Mouse (Mus musculus): ENCODE data around the gene Mfrp.
"Not testable (repeated sequence)": the region's sequence is repeated elsewhere in the genome, so short reads cannot be mapped to it uniquely, and the experiment has no call there.

Gene Mfrp

DNA sequence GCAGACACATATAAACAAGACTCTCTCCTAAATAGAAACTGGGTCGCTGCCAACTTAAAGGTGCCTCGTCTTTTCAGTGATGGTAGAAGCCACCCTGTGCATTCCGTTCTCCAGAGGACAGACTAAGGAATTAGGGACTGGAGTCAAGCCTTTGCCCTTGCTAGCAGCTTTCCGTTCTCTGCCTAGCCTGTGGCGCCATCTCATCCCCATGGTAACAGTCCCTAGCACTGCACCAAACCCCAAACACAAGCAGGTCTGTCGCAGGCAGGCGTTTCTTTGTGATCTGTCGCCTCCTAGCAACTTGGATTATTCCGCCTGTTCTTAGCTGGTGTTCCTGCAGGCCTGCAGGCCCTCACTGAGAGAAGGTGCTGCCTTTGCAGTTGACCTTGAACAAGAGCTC lies 5.0 kb upstream of the Mfrp start:
- peak; percentile 73 to 84 for DNase-seq (ENCODE audit: inconsistent age in 2 of 2, low spot score in 1 of 2)

DNA sequence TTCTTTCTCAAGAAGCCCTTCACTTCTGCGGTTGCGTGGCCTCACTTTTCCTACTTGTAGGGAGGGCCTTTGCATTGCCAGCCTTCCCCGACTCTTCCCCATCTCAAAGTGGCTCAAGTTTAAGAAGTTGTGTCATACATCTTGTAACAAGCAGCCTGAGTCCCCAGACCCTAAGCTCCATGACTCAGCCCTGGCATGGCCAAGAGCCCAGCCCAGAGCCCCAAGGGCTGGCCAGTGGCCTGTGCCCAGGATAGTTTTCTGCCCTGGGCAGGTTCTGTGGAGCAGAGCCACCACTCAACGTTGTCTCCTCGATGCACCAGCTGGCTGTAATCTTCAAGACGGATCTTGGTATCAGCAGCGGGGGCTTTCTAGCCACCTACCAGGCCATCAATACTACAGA lies 3.4 kb downstream of the Mfrp start:
- peak in 1 of 2 experiments; percentile 57 for DNase-seq (ENCODE audit: inconsistent age in 2 of 2, low spot score in 1 of 2)

DNA sequence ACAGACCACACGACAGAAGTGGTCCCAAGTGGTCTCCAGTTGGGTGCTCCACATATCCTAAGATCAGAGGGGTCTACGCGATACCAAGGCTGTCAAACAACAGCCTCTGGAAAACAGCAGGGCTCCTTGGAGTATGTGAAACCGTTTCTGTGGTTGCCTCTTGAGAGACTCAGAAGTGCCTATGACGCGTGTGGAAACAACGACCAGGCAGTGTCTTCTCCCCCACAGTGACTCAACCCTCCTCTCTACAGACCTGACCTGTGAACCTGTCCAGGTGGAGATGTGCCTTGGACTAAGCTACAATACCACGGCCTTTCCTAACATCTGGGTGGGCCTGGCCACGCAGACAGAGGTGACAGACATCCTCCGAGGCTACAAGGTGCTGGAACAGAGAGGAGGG lies 4.3 kb downstream of the Mfrp start:
- DNase-seq (ENCODE audit: inconsistent age in 2 of 2, low spot score in 1 of 2): no peak

DNA sequence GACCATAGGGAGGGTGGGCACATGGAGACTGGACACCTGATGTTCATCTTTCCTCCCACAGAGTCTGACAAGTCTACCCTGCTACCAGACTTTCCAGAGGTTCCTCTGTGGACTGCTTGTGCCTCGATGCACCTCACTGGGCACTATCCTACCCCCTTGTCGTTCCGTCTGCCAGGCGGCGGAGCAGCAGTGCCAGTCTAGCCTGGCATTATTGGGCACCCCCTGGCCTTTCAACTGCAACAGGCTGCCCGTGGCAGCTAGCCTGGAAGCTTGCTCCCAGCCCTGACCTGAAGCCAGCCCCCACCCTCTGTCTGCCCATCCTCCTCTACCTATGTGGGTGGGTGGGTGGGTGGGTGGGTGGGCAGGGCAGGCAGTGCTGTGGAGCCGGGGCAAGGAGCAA lies 4.7 kb downstream of the Mfrp start:
- DNase-seq (ENCODE audit: inconsistent age in 2 of 2, low spot score in 1 of 2): no peak

DNA sequence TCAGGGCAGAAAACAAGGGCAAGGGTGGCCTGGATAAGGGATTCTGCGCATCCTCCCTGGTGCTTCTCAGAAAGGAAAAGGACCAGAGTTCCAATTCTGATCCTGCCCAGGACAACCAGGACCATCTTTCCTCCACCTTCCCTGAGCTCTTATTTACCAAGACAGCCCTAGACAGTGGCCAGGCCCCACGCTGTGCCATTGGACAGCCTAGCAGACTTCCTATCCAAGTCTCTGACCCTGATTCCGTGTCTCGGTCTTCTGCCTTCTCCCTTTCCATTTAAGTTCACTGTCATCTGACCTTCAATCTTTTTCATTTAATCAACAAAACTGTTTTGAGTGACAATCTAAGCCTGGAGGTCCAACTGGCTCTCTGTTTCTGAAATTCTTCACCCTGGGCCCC lies 5.1 kb downstream of the Mfrp start:
- DNase-seq (ENCODE audit: inconsistent age in 2 of 2, low spot score in 1 of 2): peak in 1 of 2 experiments; percentile 63

DNA sequence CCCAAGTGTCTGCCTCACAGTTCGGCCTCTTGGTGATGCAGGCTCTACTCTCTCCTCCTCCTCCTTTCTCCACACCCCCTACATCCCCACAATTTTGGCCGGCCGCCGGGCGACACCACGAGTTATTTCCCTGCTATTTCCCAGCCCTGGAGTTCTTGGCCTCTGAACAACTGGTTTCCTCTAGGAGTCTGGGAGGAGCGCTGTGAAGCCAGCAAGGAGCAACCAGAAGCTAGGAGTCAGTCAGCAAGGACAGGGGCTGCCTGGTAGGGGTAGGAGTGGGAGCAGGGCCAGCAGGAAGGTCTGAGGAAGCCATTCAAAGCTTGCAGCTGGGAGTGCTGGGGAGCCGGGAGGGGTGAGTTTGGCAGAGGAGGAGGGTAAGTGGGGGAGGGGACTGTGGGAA lies 5.6 kb downstream of the Mfrp start, which contains the start of gene C1qtnf5:
TSS of gene C1qtnf5 (plus strand) at position 136 of the 400 bp plus-strand sequence.
- peak; percentile 80 to 90 for DNase-seq (ENCODE audit: inconsistent age in 2 of 2, low spot score in 1 of 2)

DNA sequence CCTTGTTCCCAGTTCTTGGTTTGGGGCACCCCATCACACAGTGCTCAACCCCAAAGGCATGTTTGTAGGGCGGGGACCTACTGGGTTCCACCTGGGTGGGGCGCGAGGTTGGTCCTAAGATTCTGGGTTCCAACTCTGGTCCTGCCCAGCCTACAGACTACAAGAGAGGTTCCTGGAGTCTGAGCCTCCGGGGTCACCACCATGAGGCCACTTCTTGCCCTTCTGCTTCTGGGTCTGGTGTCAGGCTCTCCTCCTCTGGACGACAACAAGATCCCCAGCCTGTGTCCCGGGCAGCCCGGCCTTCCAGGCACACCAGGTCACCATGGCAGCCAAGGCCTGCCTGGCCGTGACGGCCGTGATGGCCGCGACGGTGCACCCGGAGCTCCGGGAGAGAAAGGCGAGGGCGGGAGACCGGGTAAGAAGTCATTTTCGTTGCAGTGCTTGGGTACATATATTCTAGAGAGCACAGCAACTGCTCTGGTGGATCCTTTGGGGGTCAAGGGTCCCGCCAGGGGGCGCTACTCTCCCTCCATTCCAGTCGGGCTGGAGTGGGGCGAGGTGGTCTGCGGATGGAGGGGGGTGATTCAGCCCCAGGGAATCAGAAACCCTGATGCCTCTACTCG lies 6.1 kb downstream of the Mfrp start:
- peak; percentile 77 to 90 for DNase-seq (ENCODE audit: inconsistent age in 2 of 2, low spot score in 1 of 2)

DNA sequence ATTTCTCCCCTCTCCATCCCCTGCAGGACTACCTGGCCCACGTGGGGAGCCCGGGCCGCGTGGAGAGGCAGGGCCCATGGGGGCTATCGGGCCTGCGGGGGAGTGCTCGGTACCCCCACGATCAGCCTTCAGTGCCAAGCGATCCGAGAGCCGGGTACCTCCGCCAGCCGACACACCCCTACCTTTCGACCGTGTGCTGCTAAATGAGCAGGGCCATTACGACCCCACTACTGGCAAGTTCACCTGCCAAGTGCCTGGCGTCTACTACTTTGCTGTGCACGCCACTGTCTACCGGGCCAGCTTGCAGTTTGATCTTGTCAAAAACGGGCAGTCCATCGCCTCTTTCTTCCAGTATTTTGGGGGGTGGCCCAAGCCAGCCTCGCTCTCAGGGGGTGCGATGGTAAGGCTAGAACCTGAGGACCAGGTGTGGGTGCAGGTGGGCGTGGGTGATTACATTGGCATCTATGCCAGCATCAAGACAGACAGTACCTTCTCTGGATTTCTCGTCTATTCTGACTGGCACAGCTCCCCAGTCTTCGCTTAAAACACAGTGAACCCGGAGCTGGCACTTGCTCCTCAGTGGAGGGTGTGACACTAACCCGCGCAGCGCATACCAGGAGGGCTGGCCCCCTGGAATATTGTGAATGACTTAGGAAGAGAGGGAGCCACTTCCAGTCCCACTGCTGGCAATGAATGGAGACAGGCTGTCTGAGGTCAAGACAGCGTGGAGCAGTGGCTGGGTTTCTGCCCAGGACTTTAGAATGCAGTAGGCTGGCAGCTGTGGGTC lies 6.9 kb downstream of the Mfrp start:
- DNase-seq (ENCODE audit: inconsistent age in 2 of 2, low spot score in 1 of 2): no peak

DNA sequence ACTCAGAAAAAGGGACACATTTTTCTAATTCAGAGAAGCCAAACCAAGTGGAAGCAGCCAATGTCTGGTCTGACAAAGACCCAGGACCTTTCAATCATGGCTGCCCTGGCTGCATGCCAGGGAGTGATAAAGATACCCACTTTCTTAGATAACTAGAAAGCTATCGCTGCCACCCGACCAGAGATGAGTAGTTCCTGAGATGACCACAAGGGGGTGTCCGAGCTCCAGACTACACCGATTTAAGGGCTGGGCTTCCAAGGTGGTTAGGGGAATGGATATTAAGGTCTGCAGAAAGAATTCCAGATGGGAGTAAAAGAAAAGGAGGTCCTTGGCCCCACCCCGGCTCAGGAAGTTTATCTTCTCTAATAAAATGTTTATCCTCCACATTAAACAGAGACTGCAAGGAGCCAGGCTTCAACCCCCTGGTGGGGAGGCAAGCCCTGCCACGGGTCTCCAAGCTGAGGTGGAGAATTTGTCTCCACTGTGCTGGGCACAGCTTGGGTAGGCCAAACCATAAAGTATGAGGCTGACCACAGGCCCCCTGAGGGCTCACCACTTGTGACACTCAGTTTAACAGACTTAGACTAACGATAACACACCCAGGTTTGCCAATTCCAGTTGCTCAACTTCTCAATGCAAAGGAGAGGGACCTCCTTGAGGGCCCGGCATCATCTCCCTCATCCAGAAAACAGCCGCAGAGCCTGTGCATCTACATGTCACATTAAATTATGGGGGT lies 8.0 kb downstream of the Mfrp start:
- DNase-seq (ENCODE audit: inconsistent age in 2 of 2, low spot score in 1 of 2): peak; percentile 79 to 94

DNA sequence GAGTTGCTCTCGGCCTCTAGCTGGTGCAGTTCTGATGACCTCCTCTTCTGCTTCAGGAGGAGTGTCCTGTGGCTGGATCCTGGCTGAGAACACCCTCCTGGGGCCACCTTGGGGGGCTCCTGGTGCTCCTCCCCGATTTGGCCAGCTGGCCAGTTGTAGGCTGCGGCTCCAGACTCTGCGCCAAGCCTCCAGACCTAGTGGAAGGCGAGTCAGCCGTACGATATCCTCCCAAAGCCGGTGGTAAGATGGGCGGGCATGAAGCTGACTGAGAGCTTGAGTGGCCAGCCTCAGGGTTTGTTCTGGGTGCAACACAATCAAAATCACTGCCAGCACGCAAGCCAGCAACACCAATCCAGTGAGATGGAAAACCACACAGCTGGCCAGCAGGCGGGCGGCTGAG lies 10.4 kb downstream of the Mfrp start:
- not testable (repeated sequence) for DNase-seq (ENCODE audit: inconsistent age in 2 of 2, low spot score in 1 of 2)

DNA sequence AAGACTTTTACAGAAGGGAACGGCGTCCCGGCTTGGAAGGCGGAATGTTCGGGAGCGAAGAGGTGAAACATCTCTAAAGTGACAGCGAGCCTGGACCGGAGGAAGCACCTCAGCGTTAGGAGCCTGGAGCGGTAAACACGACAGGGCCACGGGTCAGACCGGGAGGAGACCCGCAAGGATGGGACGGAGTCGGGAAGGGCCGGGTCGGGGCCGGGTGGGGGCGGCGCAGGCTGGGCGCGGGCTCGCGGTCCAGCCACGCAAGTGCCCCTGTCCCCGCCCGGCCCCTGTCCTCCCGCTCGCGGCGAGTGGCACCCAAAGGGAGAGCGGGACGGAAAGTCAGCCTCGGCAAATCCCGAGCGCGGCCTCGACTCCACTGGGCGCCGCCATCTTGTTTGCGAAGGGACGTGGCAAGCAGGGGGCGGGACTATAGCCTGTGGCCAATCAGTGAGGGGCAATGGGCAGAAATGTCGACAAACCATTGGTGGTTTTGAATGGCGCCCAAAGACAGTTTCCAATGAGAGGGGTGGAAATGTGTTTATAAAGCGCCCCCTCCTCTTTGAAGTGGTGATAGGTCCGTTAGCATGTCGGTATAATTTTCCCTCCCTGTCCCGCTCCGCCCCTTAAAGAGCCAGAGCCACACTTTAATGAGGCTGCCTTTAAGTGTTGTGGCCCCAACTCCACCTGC lies 11.7 kb downstream of the Mfrp start, which contains the start of the genes Gm49380 and Rnf26:
TSS of gene Gm49380 (minus strand) at position 396 of the 685 bp plus-strand sequence.
TSS of gene Rnf26 (minus strand) at position 413 of the 685 bp plus-strand sequence.
- peak; percentile 97 to 99 for DNase-seq (ENCODE audit: inconsistent age in 2 of 2, low spot score in 1 of 2)

DNA sequence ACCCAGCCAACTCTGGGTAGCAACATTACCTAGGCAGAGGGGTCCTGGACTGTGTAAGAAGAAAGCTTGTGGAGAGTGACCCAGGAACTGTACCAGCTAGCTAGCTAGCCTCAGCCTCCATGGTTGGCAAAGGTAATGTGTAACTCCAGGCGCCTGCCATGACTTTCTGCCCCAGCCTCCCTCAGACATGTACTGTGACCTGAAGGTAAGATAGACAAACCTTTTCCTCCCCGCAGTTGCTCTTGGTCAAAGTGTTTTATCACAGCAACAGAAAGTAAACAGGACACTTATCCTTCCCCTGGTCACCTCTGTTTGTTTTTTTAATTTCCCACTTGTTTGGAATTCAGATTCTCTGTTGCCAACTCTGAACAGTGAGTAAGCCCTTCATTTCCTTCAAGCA lies 12.9 kb downstream of the Mfrp start:
- no peak for DNase-seq (ENCODE audit: inconsistent age in 2 of 2, low spot score in 1 of 2)

DNA sequence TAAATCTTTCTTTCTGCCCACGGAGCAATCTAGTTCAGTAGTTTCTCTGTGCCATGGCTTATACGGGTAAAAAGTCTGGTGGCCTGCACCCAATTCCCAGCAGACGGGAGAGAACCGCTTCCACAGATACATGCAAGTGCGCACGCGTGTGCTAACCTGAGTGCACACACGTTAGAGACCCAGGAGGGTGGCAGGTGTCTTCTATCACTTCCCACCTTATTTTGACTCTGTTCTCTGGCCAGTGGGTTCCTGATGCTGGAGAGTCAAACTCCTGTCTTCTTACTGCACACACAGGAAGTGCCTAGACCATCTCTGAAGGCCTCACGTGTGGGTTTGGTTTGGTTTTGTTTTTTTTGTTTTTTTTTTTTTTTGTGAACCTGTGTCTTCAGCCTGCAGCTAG lies 14.1 kb downstream of the Mfrp start:
- no peak for DNase-seq (ENCODE audit: inconsistent age in 2 of 2, low spot score in 1 of 2)

DNA sequence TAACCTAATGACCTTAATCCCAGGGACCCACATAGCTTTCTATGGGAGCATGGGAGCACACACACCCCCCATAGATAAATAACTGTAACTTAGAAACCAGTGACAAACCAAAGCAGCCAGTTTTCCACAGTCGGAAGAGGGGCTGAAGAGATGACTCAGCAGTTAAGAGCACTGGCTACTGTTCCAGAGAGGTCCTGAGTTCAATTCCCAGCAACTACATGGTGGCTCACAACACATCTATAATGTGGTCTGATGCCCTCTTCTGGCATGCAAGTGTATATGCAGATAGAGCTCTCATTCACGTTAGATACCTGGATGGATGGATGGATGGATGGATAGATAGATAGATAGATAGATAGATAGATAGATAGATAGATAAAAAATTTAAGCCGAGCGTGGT lies 14.7 kb downstream of the Mfrp start:
- no peak for DNase-seq (ENCODE audit: inconsistent age in 2 of 2, low spot score in 1 of 2)

DNA sequence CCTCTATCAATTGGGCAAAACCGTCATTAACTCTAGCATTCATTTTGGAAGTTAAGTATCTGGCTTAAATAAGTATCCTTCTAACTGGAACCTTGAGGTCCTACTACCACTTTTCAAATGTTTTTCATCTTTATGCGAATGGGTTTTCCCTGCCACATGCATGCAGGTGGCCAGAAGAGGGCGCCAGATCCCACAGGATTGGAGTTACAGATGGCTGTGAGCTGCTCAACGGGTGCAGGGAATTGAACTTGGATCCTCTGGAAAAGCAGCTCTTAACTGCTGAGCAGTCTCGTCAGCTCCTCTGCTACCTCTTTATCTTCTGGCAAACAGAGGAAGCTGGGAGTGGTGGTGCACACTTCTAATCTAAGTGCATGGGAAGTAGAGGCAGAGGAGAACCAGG lies 17.5 kb downstream of the Mfrp start:
- DNase-seq (ENCODE audit: inconsistent age in 2 of 2, low spot score in 1 of 2): peak; percentile 52 to 81

DNA sequence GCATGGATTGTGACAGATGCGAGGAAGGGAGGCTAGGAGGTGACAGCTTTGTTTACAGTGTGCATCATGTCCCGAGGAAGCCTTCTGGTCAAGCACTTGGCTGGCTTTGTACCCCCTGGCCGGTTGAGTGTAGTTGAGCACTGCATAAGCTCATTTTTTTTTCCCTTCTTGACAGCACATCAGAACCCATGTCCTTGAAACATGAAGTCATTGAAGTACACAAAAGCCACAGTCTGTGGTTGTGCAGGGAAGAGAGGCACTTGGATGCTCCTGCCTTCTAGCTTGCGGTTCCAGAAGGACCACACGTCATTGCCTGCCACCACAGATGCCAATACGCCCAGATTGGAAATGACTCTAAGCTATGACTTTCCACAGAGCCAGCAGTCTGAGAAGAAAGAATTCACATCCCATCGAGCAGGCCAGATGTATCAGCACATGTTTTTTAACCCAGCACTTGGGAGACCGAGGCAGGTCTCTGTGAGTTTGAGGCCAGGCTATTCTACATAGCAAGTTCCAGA lies 18.5 kb downstream of the Mfrp start:
- peak; percentile 64 to 73 for DNase-seq (ENCODE audit: inconsistent age in 2 of 2, low spot score in 1 of 2)

DNA sequence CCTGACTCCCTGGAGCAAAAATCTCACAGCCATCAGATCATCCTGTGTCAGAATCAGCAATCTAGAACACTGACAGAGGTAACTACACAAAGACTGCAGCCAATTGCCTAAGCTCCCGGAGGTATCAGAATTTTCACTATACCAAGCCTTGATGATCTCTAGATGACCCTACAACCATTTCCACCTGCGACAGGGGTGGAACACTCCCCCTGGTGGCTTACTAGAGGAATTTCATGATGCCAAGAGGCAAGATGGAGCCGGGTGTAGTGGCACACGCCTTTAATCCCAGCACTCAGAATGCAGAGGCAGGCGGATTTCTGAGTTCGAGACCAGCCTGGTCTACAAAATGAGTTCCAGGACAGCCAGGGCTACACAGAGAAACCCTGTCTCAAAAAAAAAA lies 22.8 kb downstream of the Mfrp start:
- DNase-seq (ENCODE audit: inconsistent age in 2 of 2, low spot score in 1 of 2): peak in 1 of 2 experiments; percentile 75

DNA sequence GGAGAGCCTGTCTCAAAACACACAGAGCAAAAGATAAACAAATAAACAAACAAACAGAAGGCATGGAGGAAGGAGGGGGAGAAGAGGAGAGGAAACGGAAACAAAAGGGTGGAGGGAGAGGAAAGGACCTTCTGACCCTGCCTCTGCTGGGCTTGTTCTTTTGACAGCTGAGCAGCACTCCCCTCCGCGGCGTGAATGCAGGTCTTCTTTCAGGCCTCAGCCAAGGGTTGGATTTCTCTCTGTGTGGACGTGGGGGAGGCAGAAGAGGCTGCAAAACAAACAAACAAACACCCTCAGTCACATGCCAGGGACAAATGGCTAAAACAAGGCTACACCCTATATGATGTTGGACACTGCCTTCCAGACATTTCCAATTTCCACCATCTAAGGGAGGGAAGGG lies 23.5 kb downstream of the Mfrp start:
- no peak for DNase-seq (ENCODE audit: inconsistent age in 2 of 2, low spot score in 1 of 2)

DNA sequence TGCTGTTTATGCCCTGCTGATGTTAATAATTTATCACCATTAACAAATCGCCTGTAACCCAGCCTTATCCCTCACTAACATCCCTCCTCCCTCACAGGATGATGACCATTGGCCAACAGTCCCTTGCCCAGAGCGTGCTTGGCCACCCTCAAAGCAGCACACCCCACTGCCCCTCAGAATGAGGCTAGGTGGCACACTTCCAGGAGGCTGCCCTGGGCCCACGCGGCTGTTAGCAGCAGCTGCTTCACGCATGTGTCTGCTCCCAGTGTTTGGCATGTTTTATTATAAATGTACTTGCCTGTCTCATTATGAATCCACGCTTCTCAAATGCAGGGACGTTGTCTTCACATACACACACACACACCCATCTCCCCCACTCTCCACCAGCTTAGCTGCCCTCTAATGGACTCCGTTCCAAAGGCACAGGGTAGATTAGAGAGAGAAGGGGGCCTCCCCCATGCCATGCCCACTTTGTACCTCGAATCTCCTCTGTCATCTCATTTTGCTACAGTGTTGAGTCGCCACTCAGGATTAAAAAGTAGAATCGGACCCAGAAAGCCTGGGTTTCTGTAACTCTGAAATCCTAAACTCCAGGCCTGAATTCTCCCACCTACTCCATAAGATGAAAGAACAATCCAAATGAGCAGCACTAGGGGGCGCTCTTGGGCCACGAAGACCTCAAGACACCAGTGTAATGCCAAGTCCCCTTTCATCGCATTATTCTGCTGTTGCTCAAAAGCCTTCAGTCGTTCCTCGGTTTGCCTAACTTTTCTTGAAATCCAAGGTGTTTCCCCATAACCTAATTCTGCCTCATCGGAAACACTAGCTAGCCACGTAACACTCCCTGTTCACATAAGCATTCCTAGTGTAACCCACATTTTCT lies 24.3 kb downstream of the Mfrp start:
- DNase-seq (ENCODE audit: inconsistent age in 2 of 2, low spot score in 1 of 2): peak; percentile 82 to 95

DNA sequence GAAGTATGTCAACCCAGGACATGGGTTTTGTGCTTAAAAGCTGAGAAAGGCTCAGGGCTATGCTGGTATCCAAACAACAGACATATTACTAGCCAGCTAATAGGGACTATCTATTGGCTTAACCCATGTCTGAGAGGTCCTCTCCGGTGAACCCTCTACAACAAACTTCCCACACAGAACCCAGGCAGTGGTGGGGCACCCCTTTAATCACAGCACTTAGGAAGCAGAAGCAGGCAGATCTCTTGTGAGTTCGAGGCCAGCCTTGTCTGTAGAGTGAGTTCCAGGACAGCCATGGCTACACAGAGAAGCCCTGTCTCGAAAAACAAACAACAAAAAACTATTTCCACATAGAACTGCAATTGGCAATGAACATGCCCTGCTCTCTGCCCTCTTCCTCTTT lies 25.2 kb downstream of the Mfrp start:
- peak in 1 of 2 experiments; percentile 48 for DNase-seq (ENCODE audit: inconsistent age in 2 of 2, low spot score in 1 of 2)

All from adrenal gland, adult (tissue).